Mouse (Mus musculus) kidney, postnatal 4 days (tissue): ENCODE results near the gene Scfd2.

Source experiments
- DNase-seq, 2 experiments: peaks; one replicate each; pipeline ENCODE4 v3.0.0; 2021; ENCODE audit warnings: mixed read lengths in 2 of 2

Gene Scfd2

DNA sequence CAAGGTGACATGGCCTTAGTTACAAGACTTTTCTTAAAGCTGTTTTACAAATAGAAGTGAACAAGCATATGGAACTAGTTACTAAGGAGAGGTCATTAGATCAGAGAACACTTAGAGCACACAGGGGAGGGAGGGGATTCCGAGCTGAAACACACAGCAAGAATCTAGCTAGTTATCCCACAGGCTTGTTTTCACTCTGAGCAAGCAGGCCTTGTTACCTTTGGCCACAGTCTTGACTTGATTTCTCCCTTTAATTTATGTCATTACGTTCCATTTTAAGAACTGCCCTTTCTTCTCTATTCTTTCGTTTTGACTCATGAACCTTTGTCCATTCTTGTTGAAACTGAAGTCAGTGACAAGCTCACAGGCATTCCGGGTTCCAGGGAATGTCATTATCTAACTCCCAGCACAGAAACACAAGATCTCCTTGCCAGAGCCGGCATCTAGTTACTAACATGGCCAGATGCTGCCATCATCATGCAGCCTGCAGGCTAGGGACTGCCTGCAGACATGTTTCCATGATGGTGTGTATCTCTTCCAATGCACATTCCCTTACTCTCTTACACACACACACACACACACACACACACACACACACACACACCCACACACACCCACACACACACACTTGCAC, 263.7 kb downstream of the Scfd2 start:
- no peak for DNase-seq

DNA sequence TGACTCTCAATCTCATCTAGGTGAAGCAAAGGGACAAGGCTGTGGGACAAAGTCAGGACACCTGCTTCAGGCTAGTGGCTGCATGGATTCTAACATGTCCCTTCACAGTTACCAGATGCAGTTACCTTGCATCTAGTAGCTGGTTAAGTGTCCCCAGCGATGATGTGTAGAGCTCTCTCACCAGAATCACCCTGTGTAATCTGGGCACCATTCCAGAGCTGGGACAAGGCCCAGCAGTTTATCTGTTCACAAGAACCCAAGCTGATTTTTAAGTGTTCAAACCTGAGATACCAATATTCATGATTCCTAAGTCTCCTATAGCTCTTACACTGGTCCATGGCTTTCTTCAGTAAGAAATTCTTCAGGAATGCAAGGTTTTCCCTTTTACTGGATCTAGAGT, 264.4 kb downstream of the Scfd2 start:
- no peak for DNase-seq

DNA sequence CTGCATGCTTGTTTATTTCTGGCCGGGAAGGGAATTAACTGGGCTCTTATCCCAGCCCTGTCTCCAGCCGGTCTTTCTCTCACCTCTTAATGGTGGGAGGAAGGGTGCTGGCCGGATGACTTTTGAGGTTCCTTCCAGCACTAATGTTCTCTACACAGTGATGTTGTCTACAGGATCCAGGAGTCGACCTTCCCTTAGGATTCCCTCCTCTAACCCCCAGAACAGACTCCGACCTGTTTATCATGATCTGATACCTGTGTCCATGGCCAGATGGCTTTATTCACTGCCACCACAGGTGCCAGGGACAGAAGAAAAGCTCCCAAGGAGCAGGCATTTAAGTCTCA, 265.1 kb downstream of the Scfd2 start:
- no peak for DNase-seq

GRCm38 (mm10) chr5:74265601-74266475, 265.7 kb downstream of the Scfd2 start:
- DNase-seq: no peak

DNA sequence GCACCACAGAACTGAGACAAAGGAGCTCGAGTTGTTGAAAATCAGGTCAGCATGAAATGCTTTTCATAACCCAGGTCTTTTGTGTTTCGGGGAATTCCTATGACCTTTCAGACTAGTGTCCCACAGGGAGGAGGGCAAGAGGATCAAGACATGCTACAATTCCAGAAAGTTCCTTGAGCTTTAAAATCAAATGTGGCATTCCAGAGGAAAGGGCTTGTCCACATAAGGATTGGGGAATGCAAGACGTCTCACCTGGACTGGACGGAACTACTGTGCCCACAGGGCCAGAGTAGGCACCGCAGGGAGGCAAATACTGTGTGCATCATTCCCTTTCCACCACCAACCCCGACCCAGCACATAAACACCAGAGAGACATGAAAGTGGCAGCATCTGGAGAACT, 266.4 kb downstream of the Scfd2 start:
- no peak for DNase-seq

GRCm38 (mm10) chr5:74264541-74264940, 267.0 kb downstream of the Scfd2 start:
- DNase-seq: no peak

- no peak for DNase-seq
These were observed 270.5 kb downstream of the Scfd2 start for GRCm38 (mm10) chr5:74261016-74261415.

DNA sequence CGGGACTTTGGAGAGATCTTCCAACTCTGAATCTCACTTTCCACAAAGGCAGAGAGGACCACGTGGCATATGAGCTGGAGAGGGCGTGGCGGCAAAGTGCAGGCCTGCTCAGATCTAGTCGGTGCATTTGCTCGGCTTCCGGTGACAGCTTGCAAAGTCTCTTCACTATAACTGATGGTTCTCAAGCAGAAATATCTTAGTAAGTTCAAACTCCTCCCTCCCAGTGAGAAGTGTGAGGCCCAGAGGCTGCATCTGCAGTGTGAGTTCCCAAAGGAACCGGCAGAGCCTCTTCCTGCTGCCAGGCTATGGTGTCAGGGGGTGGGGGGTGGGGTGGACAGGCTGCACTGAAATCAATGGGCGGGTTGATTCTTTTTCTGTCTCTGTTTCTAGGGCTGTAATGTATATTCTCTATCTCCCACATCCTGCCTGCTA, 271.2 kb downstream of the Scfd2 start:
- peak in 1 of 2 experiments; percentile 50 for DNase-seq

- no peak for DNase-seq
These were observed 274.9 kb downstream of the Scfd2 start for GRCm38 (mm10) chr5:74256705-74257104.

- no peak for DNase-seq
These were observed 276.6 kb downstream of the Scfd2 start for GRCm38 (mm10) chr5:74254996-74255395.

- no peak for DNase-seq
These were observed 277.7 kb downstream of the Scfd2 start for GRCm38 (mm10) chr5:74253724-74254328.

GRCm38 (mm10) chr5:74252672-74253286, 278.8 kb downstream of the Scfd2 start:
- no peak for DNase-seq

DNA sequence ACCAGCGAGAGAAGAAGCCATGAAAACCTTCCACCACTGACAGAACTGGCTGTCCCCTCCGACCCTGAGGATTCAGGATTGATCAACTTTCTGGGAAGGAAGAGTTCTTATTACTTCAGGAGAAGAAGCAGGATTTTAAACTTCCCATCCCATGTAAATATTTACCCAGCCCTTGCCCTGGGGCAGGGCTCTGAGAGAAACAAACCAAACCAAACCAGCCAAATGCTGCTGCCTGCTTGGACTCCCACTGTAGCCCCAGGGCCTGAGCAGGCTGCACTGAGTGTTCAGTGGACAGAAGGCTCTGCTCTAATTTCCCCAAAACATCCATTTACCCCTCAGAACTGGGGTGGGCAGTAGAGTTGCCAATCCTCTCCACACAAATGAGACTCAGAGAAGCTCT, 280.6 kb downstream of the Scfd2 start:
- no peak for DNase-seq

DNA sequence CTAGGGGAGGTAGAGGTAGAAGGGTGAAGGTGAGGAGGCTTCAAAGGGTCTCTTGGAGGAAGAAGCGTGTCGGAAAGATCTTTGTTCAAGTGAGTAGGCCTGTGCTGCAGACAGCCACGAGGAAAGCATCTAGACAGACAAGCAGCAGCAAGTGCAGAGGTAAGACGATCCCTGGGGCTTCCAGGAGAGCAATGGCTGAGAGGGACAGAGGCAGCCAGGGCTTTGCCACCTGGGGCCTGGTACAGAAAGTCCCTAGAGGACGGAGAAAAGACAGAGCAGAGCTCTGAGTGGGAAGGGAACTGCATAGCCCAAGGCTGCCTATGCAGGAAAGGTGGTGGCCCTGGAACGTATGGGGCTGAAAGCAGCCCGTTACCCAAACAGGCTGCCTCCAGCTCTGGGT, 281.3 kb downstream of the Scfd2 start:
- DNase-seq: no peak

- DNase-seq: no peak
These were observed 281.8 kb downstream of the Scfd2 start for GRCm38 (mm10) chr5:74249794-74250193.

DNA sequence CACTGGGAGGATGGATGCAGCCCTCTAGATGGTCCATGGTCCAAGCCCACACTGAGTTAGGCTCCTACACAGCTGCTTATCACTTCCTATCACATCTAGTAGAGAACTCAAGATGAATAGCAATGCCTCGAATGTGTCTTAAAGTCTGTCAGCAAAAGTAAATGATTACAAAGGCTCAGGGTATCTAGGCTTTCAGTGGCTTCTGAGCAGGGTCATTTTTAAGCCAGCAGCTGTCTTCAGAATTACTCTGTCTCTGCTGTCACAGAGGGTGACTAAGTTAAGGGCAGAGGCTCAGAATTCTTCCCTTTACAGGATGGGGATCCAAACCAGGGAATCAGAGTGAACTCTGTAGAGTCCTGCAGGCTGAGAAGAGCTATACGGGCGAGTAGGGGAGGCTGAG, 284.6 kb downstream of the Scfd2 start:
- DNase-seq: no peak

- DNase-seq: no peak
These were observed 285.1 kb downstream of the Scfd2 start for GRCm38 (mm10) chr5:74246453-74246852.

GRCm38 (mm10) chr5:74245641-74246145, 285.9 kb downstream of the Scfd2 start:
- DNase-seq: no peak

GRCm38 (mm10) chr5:74244406-74245019, 287.0 kb downstream of the Scfd2 start:
- no peak for DNase-seq

- DNase-seq: no peak
These were observed 288.9 kb downstream of the Scfd2 start for GRCm38 (mm10) chr5:74242654-74243053.

- DNase-seq: no peak
These were observed 290.5 kb downstream of the Scfd2 start for GRCm38 (mm10) chr5:74240926-74241680.

DNA sequence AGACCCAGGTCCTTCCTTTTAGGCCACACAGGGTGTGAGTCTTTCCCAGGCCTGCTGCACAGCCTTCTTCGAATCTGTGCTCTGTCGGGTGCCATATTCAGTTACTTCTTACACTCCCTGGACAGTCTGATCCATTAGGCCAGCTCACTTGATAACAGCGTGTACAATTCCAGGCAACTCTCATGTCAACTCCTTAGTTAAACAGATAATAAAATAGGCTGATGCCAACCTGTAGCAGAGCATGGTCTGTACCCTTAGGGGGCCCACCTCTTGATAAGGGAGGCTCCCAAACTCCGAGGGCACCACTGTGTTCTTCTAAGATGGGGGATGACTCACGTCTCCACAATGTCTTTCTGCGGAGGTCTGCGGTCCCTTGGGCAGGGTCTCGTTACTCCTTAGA, 291.3 kb downstream of the Scfd2 start:
- no peak for DNase-seq
